Mouse (Mus musculus) olfactory bulb, adult 2 months (tissue): ENCODE data around the gene Pnma3.

ENCODE experiments used
- CTCF ChIP-seq: fragments of 200-500 bp; IDR thresholded peaks from 2 replicates; pipeline ENCODE4 v1.5.1; 2012; ENCODE audit warnings: low read depth, mild to moderate bottlenecking, low read length, moderate library complexity; ENCODE audit not compliant: insufficient read depth
- POLR2A ChIP-seq: fragments of 200-500 bp; IDR thresholded peaks from 2 replicates; pipeline ENCODE4 v1.6.1; 2012; ENCODE audit warnings: mild to moderate bottlenecking, low read depth, low read length, moderate library complexity; ENCODE audit not compliant: insufficient read depth

DNA sequence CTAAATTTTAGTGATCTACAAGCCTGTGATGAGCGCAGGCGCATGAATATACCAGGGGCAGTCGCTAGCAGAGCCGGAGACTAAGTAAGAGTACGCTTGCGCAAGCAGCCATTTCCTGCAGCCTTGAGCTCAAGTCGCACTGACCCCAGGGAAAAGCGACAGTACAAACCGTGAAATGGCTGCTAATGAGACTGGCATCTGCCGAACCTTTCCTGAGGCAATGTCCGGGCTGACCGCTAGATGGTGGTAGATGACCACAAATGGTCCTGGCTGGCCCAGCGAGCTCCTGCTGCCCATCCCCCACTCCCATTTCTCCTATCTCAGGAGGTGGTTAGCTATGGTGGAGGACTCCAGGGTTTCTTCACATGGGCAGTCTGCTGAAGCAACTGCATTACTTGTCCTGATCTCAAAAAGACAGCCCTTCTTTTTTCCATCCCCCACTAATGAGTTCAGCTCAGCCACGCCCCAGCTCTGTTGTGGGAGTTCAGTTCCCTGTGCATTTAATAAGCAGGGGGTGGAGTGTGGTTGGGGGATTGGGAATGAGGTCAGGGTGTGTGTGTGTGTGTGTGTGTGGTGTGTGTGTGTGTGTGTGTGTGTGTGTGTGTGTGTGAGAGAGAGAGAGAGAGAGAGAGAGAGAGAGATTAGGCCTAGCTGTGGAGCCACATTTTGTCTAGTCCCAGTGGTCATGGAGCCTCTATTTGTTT lies 10.6 kb upstream of the Pnma3 start:
- TF ChIP-seq POLR2A: no peak
- TF ChIP-seq CTCF: peak; percentile 52
